Mouse (Mus musculus) testis, adult 2 months (tissue): Measurements from ENCODE around the gene Smarce1.

Experiments used
- CTCF ChIP-seq: fragments of 200-500 bp; IDR thresholded peaks from 2 replicates; pipeline ENCODE4 v1.5.1; 2012; ENCODE audit warnings: low read depth, mild to moderate bottlenecking, inconsistent platforms, low read length, moderate library complexity; ENCODE audit not compliant: control insufficient read depth, insufficient read depth, insufficient replicate concordance
- POLR2A ChIP-seq: fragments of 200-500 bp; IDR thresholded peaks from 2 replicates; pipeline ENCODE4 v1.6.1; 2012; ENCODE audit warnings: low read depth, mild to moderate bottlenecking, inconsistent platforms, low read length, moderate library complexity; ENCODE audit not compliant: control insufficient read depth

- TF ChIP-seq CTCF (no peak), POLR2A (no peak)
Measured at GRCm38 (mm10) chr11:99250241-99250640, 19.4 kb upstream of the Smarce1 start.
